Mouse (Mus musculus) right cerebral cortex, adult 2 months (tissue): ENCODE measurements around the gene Gm21149.
"Not testable (repeated sequence)": the region's sequence is repeated elsewhere in the genome, so short reads cannot be mapped to it uniquely, and the experiment has no call there.

ENCODE experiments used
- DNase-seq, 2 experiments: peaks; one replicate each; pipeline ENCODE4 v3.0.0; 2021 to 2022; ENCODE audit warnings: low spot score in 2 of 2

Gm21149 gene

GRCm38 (mm10) chr5:15461613-15462012 lies 14.7 kb downstream of the Gm21149 start:
- not testable (repeated sequence) for DNase-seq

- not testable (repeated sequence) for DNase-seq
These were observed 18.3 kb downstream of the Gm21149 start for GRCm38 (mm10) chr5:15457865-15458571.
